Mouse (Mus musculus) testis, adult 2 months (tissue): ENCODE measurements around the gene Fndc3a. TPM values are rescaled to one million over a fixed set of nuclear protein-coding genes. Genes with fewer than 3 reads are reported as not detected.

Experiments used
- H3K27ac ChIP-seq: fragments of 200-500 bp; 2 replicates; pipeline ENCODE4 v1.5.1; 2012; ENCODE audit warnings: low read depth, low read length; ENCODE audit not compliant: control insufficient read depth, insufficient read depth
- H3K27me3 ChIP-seq: fragments of 200-500 bp; 2 replicates; pipeline ENCODE4 v1.6.1; 2012; ENCODE audit warnings: mild to moderate bottlenecking, low read length, moderate library complexity; ENCODE audit not compliant: control insufficient read depth, insufficient read depth
- H3K36me3 ChIP-seq: fragments of 200-500 bp; 2 replicates; pipeline ENCODE4 v1.6.1; 2012; ENCODE audit warnings: mild to moderate bottlenecking, low read length; ENCODE audit not compliant: control insufficient read depth, insufficient read depth
- H3K4me1 ChIP-seq: fragments of 200-500 bp; 2 replicates; pipeline ENCODE4 v1.6.1; 2012; ENCODE audit warnings: low read length; ENCODE audit not compliant: control insufficient read depth, insufficient read depth
- H3K4me3 ChIP-seq: fragments of 200-500 bp; 2 replicates; pipeline ENCODE4 v1.5.1; 2012; ENCODE audit warnings: low read depth, mild to moderate bottlenecking, low read length, moderate library complexity, mixed read lengths; ENCODE audit not compliant: control insufficient read depth
- CTCF ChIP-seq: fragments of 200-500 bp; IDR thresholded peaks from 2 replicates; pipeline ENCODE4 v1.5.1; 2012; ENCODE audit warnings: low read depth, mild to moderate bottlenecking, inconsistent platforms, low read length, moderate library complexity; ENCODE audit not compliant: control insufficient read depth, insufficient read depth, insufficient replicate concordance
- POLR2A ChIP-seq: fragments of 200-500 bp; IDR thresholded peaks from 2 replicates; pipeline ENCODE4 v1.6.1; 2012; ENCODE audit warnings: low read depth, mild to moderate bottlenecking, inconsistent platforms, low read length, moderate library complexity; ENCODE audit not compliant: control insufficient read depth
- polyA plus RNA-seq: library from polyadenylated mRNA; depleted of rRNA; stranded (reverse); fragments of >200 nt; gene quantifications from 2 replicates; pipeline ENCODE4 v1.2.3, GENCODE M21; 2012

The Fndc3a gene
- polyA plus RNA-seq, 1 experiment, result 95.2 TPM

DNA sequence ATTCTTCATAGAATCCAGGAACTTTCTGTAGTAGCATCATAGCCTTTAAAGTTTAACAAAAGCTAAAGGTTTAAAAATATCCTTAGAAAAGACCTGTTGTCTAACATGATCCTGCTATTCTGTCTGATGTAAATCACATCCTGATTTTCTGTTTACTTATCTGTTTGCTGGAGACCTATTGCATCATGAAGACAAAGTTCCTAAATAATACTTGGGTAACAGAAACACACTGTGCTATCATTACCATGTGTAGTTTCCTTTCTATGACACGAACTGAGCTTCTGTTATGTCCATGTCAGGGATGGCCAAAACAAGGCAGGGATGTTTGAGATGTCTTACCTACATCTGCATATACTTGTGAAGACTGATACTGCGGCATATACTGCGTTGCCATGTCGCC lies 120.4 kb downstream of the Fndc3a start:
- Histone ChIP-seq H3K36me3 (no peaks in the 10 kb centered on the region; the same call in 1 of the 2 replicates), H3K4me3 (peak overlapping the region; percentile 7; the same call in 1 of the 2 replicates), H3K27ac (no peak overlapping the region), H3K27me3 (no peaks in the 10 kb centered on the region), H3K4me1 (no peaks in the 10 kb centered on the region)
- TF ChIP-seq POLR2A (no peak), CTCF (no peak)

- no peak for TF ChIP-seq CTCF
- no peak for TF ChIP-seq POLR2A
- Histone ChIP-seq H3K27me3 (no peaks in the 10 kb centered on the region), H3K4me1 (no peaks in the 10 kb centered on the region), H3K4me3 (no peak overlapping the region), H3K36me3 (no peaks in the 10 kb centered on the region), H3K27ac (no peak overlapping the region)
These were observed 126.8 kb downstream of the Fndc3a start for GRCm38 (mm10) chr14:72582979-72583378.

GRCm38 (mm10) chr14:72580991-72581390 lies 128.8 kb downstream of the Fndc3a start:
- H3K4me3 ChIP-seq, result no peak overlapping the region
- H3K27me3 ChIP-seq, result no peaks in the 10 kb centered on the region
- no peak overlapping the region for H3K27ac ChIP-seq
- no peaks in the 10 kb centered on the region for H3K36me3 ChIP-seq
- no peak for TF ChIP-seq CTCF
- no peak for TF ChIP-seq POLR2A
- no peaks in the 10 kb centered on the region for H3K4me1 ChIP-seq

DNA sequence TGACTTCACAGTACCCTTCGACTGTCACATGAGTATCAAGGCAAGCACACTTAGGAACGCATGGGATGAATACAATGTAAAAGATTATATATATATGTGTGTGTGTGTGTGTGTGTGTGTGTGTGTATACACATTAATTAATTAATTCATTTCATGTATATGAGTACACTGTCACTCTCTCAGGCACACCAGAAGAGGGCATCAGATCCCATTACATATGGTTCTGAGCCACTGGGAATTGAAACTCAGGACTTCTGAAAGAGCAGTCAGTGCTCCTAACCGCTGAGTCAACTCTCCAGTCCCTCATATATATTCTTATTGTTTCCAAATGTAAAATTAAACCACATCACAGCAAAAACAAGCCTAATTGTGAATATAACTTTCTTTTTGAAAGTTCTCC lies 133.5 kb downstream of the Fndc3a start:
- Histone ChIP-seq H3K27ac (no peak overlapping the region), H3K36me3 (no peaks in the 10 kb centered on the region; the same call in 1 of the 2 replicates), H3K4me1 (no peaks in the 10 kb centered on the region), H3K27me3 (no peaks in the 10 kb centered on the region), H3K4me3 (no peak overlapping the region)
- no peak for TF ChIP-seq POLR2A
- TF ChIP-seq CTCF, result no peak

- Histone ChIP-seq H3K4me1 (no peaks in the 10 kb centered on the region), H3K36me3 (no peaks in the 10 kb centered on the region; the same call in none of the 2 replicates), H3K27ac (no peak overlapping the region), H3K4me3 (no peak overlapping the region), H3K27me3 (no peaks in the 10 kb centered on the region)
- TF ChIP-seq POLR2A, result no peak
These were observed 145.9 kb downstream of the Fndc3a start for GRCm38 (mm10) chr14:72563941-72564340.

DNA sequence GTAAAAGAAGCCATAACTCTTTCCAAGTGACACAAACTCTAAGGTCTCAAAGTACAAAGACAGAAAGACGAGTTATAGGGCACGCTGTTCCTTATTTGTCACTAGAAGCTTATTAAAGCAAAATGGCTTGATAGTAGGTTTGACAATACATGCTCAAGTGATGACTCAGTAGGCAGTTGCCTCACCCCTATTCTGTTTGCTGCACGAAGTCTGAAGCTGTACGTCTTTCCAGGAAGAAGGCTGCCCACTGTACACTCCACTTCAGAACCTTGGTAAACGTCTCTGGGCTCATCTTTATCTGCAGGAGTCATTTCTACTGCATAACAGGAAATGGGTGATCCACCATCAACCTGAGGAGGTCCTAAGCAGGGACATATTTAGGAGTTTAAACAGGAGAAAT lies 151.0 kb downstream of the Fndc3a start:
- H3K4me1 ChIP-seq, result no peaks in the 10 kb centered on the region
- no peak for TF ChIP-seq POLR2A
- no peak for TF ChIP-seq CTCF
- no peaks in the 10 kb centered on the region for H3K36me3 ChIP-seq
- H3K27me3 ChIP-seq, result no peaks in the 10 kb centered on the region
- no peak overlapping the region for H3K4me3 ChIP-seq
- H3K27ac ChIP-seq, result no peak overlapping the region

GRCm38 (mm10) chr14:72555846-72556245 lies 154.0 kb downstream of the Fndc3a start:
- no peak for TF ChIP-seq CTCF
- TF ChIP-seq POLR2A, result no peak
- no peaks in the 10 kb centered on the region for H3K27me3 ChIP-seq
- H3K4me1 ChIP-seq, result no peaks in the 10 kb centered on the region
- H3K36me3 ChIP-seq, result no peaks in the 10 kb centered on the region
- H3K4me3 ChIP-seq, result no peak overlapping the region
- no peak overlapping the region for H3K27ac ChIP-seq

GRCm38 (mm10) chr14:72536392-72537017 lies 173.3 kb downstream of the Fndc3a start:
- H3K36me3 ChIP-seq, result no peaks in the 10 kb centered on the region
- no peak for TF ChIP-seq POLR2A
- no peak for TF ChIP-seq CTCF

More at GRCm38 (mm10) chr14:72536392-72537017, 173.3 kb downstream of the Fndc3a start:
- no peaks in the 10 kb centered on the region for H3K27me3 ChIP-seq
- no peak overlapping the region for H3K27ac ChIP-seq
- no peak overlapping the region for H3K4me3 ChIP-seq
- peaks cover 9% of the 10 kb centered on the region for H3K4me1 ChIP-seq
